Mouse (Mus musculus) liver, embryonic 18 days (tissue): ENCODE measurements around the gene Mrpl16. TPM values are rescaled to one million over a fixed set of nuclear protein-coding genes. Genes with fewer than 3 reads are reported as not detected.

Source experiments
- polyA plus RNA-seq: library from polyadenylated mRNA; depleted of rRNA; stranded (reverse); fragments of >200 nt; gene quantifications from 2 replicates; pipeline ENCODE4 v1.2.3, GENCODE M21; 2012; rRNA removed

The Mrpl16 gene
- polyA plus RNA-seq: 22.2 and 23.1 TPM in 2 replicates

GRCm38 (mm10) chr19:11770205-11770892 is at the start of gene Mrpl16:
Gene Mrpl16, plus strand, starts transcription at chr19:11770391.

GRCm38 (mm10) chr19:11747298-11747697 is 22.9 kb upstream of the Mrpl16 start, which contains the start of gene Gif:
Gene Gif, plus strand, starts transcription at chr19:11747554.

GRCm38 (mm10) chr19:11819143-11819700 is 49.0 kb downstream of the Mrpl16 start, which contains the start of gene Stx3:
Gene Stx3, minus strand, starts transcription at chr19:11819403.

Other genes starting within 250 kb of the Mrpl16 start
- 0.84 and 0.89 TPM in 2 replicates for gene Ms4a4d, start 233.6 kb upstream of the Mrpl16 start, polyA plus RNA-seq
- 6.1 and 6.2 TPM in 2 replicates for gene Ms4a6d, start 165.5 kb upstream of the Mrpl16 start, polyA plus RNA-seq
- 0.52 and 0.58 TPM in 2 replicates for gene Ms4a2, start 146.7 kb upstream of the Mrpl16 start, polyA plus RNA-seq
- gene Ms4a3, start 129.5 kb upstream of the Mrpl16 start, polyA plus RNA-seq: 20.7 and 27.6 TPM in 2 replicates
- gene Oosp2, start 109.8 kb upstream of the Mrpl16 start, polyA plus RNA-seq: 0.11 TPM in 1 of 2 replicates, not detected in the other
- gene Oosp1, start 79.2 kb upstream of the Mrpl16 start, polyA plus RNA-seq: 0.06 and 0.12 TPM in 2 replicates
- gene Oosp3, start 73.3 kb upstream of the Mrpl16 start, polyA plus RNA-seq: not detected in 2 replicates
- gene Gif, start 22.8 kb upstream of the Mrpl16 start, polyA plus RNA-seq: 0.01 TPM in 1 of 2 replicates, not detected in the other
- gene Stx3, start 49.0 kb downstream of the Mrpl16 start, polyA plus RNA-seq: 1.2 and 1.4 TPM in 2 replicates
- gene Olfr1417, start 68.8 kb downstream of the Mrpl16 start, polyA plus RNA-seq: not detected in 2 replicates
- not detected in 2 replicates for gene Olfr1418, start 90.7 kb downstream of the Mrpl16 start, polyA plus RNA-seq
- not detected in 2 replicates for gene Olfr1419, start 104.7 kb downstream of the Mrpl16 start, polyA plus RNA-seq
- not detected in 2 replicates for gene Olfr1420, start 116.2 kb downstream of the Mrpl16 start, polyA plus RNA-seq
- 6.7 and 7.9 TPM in 2 replicates for gene Patl1, start 142.0 kb downstream of the Mrpl16 start, polyA plus RNA-seq
- 11.7 and 13.4 TPM in 2 replicates for gene Osbp, start 195.6 kb downstream of the Mrpl16 start, polyA plus RNA-seq